Mouse (Mus musculus) intestine, postnatal 0 days (tissue): ENCODE data around the gene Tmem259. TPM values are rescaled to one million over a fixed set of nuclear protein-coding genes. Genes with fewer than 3 reads are reported as not detected.

Source experiments
- ATAC-seq: fragments of 200-750 bp; cut with Nextera tagmentation; 2 replicates; pipeline ENCODE4 v1.8.0; 2017; ENCODE audit warnings: mild to moderate bottlenecking, moderate TSS enrichment, moderate library complexity
- H3K27ac ChIP-seq: fragments of 300-500 bp; sonication (generic); 2 replicates; pipeline ENCODE4 v1.5.1; 2014; ENCODE audit warnings: mild to moderate bottlenecking, low read depth, low read length, moderate library complexity
- H3K27me3 ChIP-seq: fragments of 300-500 bp; sonication (generic); replicated peaks from 2 replicates; pipeline ENCODE4 v1.6.1; 2014; ENCODE audit warnings: low read length, mixed read lengths; ENCODE audit not compliant: control insufficient read depth, insufficient read depth
- H3K36me3 ChIP-seq: fragments of 300-500 bp; sonication (generic); 2 replicates; pipeline ENCODE4 v1.6.1; 2014; ENCODE audit warnings: mild to moderate bottlenecking, moderate library complexity; ENCODE audit not compliant: control insufficient read depth, insufficient read depth
- H3K4me1 ChIP-seq: fragments of 300-500 bp; sonication (generic); replicated peaks from 2 replicates; pipeline ENCODE4 v1.6.1; 2014; ENCODE audit warnings: antibody characterized with exemption, low read length, mixed read lengths; ENCODE audit not compliant: control insufficient read depth, insufficient read depth
- H3K4me2 ChIP-seq: fragments of 300-500 bp; sonication (generic); replicated peaks from 2 replicates; pipeline ENCODE4 v1.6.1; 2014; ENCODE audit warnings: low read depth, mild to moderate bottlenecking, moderate library complexity
- H3K4me3 ChIP-seq: fragments of 300-500 bp; sonication (generic); 2 replicates; pipeline ENCODE4 v1.5.1; 2014; ENCODE audit warnings: low read depth, low read length
- H3K9ac ChIP-seq: fragments of 300-500 bp; sonication (generic); 2 replicates; pipeline ENCODE4 v1.6.1; 2014; ENCODE audit warnings: mild to moderate bottlenecking, low read depth, low read length
- H3K9me3 ChIP-seq: fragments of 300-500 bp; sonication (generic); 2 replicates; pipeline ENCODE4 v1.6.1; 2016; ENCODE audit warnings: mixed run types; ENCODE audit not compliant: control insufficient read depth
- CTCF ChIP-seq: sonication (generic); IDR thresholded peaks from 2 replicates; pipeline ENCODE4 v1.5.1; 2016; ENCODE audit warnings: low read depth, mild to moderate bottlenecking, control low read depth, antibody characterized with exemption, moderate library complexity
- WGBS: fragments of 180-500 bp; shearing (Covaris S2); extraction: QIAGEN DNeasy Blood & Tissue Kit; methylation state at CpG from one replicate; pipeline ENCODE4 v1.1.7; 2014; 5-methylcytosine and 5-hydroxymethylcytosine counted together
- polyA plus RNA-seq: library from polyadenylated mRNA; unstranded; fragments of >200 nt; fragmentation: Nextera tagmentation; extraction: Ambion mirVana; gene quantifications from 2 replicates; pipeline ENCODE4 v1.2.1, GENCODE M21; 2015

The Tmem259 gene
- polyA plus RNA-seq, 1 experiment from 2014 or later, result 24.7 TPM

- Histone ChIP-seq H3K27ac (no peak overlapping the region), H3K4me2 (peak overlapping the region; percentile 57), H3K4me3 (no peak overlapping the region; the same call in 1 of the 2 replicates), H3K27me3 (no peaks in the 10 kb centered on the region), H3K4me1 (no peaks in the 10 kb centered on the region), H3K9ac (no peak overlapping the region), H3K36me3 (peaks cover 10% of the 10 kb centered on the region), H3K9me3 (no peaks in the 10 kb centered on the region)
- 6% methylated on average over 21 of the region's 21 CpGs for WGBS
- ATAC-seq, result 0 out of 2 replicates have a peak, but pooled peaks have one; percentile 15
- peak; percentile 100 for TF ChIP-seq CTCF
Observed at GRCm38 (mm10) chr10:79958140-79958816, 25.9 kb downstream of the Tmem259 start.

GRCm38 (mm10) chr10:79956643-79957154 lies 27.4 kb downstream of the Tmem259 start:
- no peak for TF ChIP-seq CTCF
- H3K27me3 ChIP-seq, result no peaks in the 10 kb centered on the region
- no peak overlapping the region for H3K27ac ChIP-seq
- no peaks in the 10 kb centered on the region for H3K9me3 ChIP-seq
- no peaks in the 10 kb centered on the region for H3K4me1 ChIP-seq
- H3K36me3 ChIP-seq, result peaks cover 13% of the 10 kb centered on the region
- ATAC-seq, result no peak
- no peak overlapping the region for H3K4me3 ChIP-seq
- no peak overlapping the region for H3K4me2 ChIP-seq
- H3K9ac ChIP-seq, result no peak overlapping the region
- WGBS, result 43% methylated on average over 4 of the region's 4 CpGs

GRCm38 (mm10) chr10:79955691-79956090 lies 28.4 kb downstream of the Tmem259 start:
- H3K9ac ChIP-seq, result no peak overlapping the region
- TF ChIP-seq CTCF, result no peak
- no peak overlapping the region for H3K4me3 ChIP-seq
- no peaks in the 10 kb centered on the region for H3K27me3 ChIP-seq
- H3K9me3 ChIP-seq, result no peaks in the 10 kb centered on the region
- WGBS, result 75% methylated on average over 9 of the region's 9 CpGs
- peaks cover 23% of the 10 kb centered on the region for H3K36me3 ChIP-seq
- ATAC-seq, result no peak
- no peak overlapping the region for H3K27ac ChIP-seq
- H3K4me1 ChIP-seq, result no peaks in the 10 kb centered on the region
- H3K4me2 ChIP-seq, result no peak overlapping the region

- Histone ChIP-seq H3K27ac (no peak overlapping the region), H3K4me3 (no peak overlapping the region), H3K4me1 (no peaks in the 10 kb centered on the region), H3K9me3 (no peaks in the 10 kb centered on the region), H3K4me2 (no peak overlapping the region), H3K27me3 (no peaks in the 10 kb centered on the region), H3K9ac (no peak overlapping the region), H3K36me3 (peaks cover 40% of the 10 kb centered on the region)
- ATAC-seq, result no peak
- TF ChIP-seq CTCF, result peak; percentile 85
- WGBS, result 90% methylated on average over 6 of the region's 6 CpGs
Observed at GRCm38 (mm10) chr10:79953946-79954345, 30.2 kb downstream of the Tmem259 start.

- no peak for ATAC-seq
- H3K36me3 ChIP-seq, result peaks cover 48% of the 10 kb centered on the region
- H3K9me3 ChIP-seq, result no peaks in the 10 kb centered on the region
- peaks cover 18% of the 10 kb centered on the region for H3K4me1 ChIP-seq
- H3K4me2 ChIP-seq, result no peak overlapping the region
- TF ChIP-seq CTCF, result no peak
- no peaks in the 10 kb centered on the region for H3K27me3 ChIP-seq
- H3K27ac ChIP-seq, result no peak overlapping the region
- WGBS, result 87% methylated on average over 18 of the region's 18 CpGs
- no peak overlapping the region for H3K4me3 ChIP-seq
- no peak overlapping the region for H3K9ac ChIP-seq
Observed at GRCm38 (mm10) chr10:79950661-79951060, 33.5 kb downstream of the Tmem259 start.

GRCm38 (mm10) chr10:79949873-79950272 lies 34.3 kb downstream of the Tmem259 start:
- no peak for ATAC-seq
- no peak overlapping the region for H3K27ac ChIP-seq
- peaks cover 20% of the 10 kb centered on the region for H3K4me1 ChIP-seq
- 62% methylated on average over 4 of the region's 4 CpGs for WGBS
- H3K9ac ChIP-seq, result no peak overlapping the region
- no peak overlapping the region for H3K4me3 ChIP-seq
- peaks cover 48% of the 10 kb centered on the region for H3K36me3 ChIP-seq
- H3K27me3 ChIP-seq, result no peaks in the 10 kb centered on the region
- H3K9me3 ChIP-seq, result no peaks in the 10 kb centered on the region
- no peak overlapping the region for H3K4me2 ChIP-seq
- no peak for TF ChIP-seq CTCF
